Mouse (Mus musculus): ENCODE data around the gene Lsp1. TPM values are rescaled to one million over a fixed set of nuclear protein-coding genes. Genes with fewer than 3 reads are reported as not detected.

The Lsp1 gene
- 1,761 and 1,798 TPM in 2 replicates for total RNA-seq (2017)

DNA sequence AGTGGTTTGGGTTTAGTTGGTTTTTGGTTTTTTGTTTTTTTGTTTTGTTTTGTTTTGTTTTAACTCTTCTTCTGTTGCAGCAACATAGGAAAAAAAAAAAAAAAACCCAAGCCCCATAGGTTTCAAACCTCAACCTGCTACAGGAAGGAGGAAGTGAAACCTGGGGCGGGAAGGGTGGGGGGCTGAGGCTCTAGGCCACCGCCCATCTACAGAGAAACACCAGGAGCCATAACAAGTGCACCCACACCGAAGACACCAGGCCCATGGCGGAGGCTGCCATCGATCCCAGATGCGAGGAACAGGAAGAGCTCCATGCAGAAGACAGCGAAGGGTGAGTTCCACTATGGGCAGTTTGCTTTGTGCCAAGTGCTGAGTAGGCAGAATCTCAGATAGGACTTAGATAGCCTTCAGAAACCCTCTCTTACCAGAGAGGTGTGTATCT lies at the start of gene Lsp1:
Gene Lsp1 (plus strand): TSS at position 174 of the 442 bp plus-strand sequence.
- ATAC-seq (ENCODE audit: extremely low read depth, insufficient number of reproducible peaks, low FRiP score, poor library complexity, severe bottlenecking) = peak; percentile 59

DNA sequence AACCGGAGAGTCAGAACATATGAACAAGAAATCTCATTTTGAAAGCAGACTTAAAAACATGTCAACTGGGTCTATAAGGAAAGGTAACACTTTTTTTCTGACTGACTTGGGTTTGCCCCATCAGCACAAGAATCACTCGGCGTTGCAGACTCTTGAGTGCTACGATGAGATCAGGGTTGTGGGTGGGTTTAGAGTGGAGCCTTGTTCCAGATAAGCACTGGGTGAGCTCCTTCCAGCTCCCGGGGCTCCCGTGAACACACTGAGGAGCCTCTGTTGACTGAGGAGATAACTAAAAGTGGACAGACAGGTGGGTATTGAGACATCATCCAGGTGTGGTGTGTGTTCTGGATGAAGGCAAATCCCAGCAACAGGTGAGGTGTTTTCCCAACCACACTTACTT lies 47.3 kb upstream of the Lsp1 start:
- no peak for ATAC-seq (ENCODE audit: extremely low read depth, insufficient number of reproducible peaks, low FRiP score, poor library complexity, severe bottlenecking)

DNA sequence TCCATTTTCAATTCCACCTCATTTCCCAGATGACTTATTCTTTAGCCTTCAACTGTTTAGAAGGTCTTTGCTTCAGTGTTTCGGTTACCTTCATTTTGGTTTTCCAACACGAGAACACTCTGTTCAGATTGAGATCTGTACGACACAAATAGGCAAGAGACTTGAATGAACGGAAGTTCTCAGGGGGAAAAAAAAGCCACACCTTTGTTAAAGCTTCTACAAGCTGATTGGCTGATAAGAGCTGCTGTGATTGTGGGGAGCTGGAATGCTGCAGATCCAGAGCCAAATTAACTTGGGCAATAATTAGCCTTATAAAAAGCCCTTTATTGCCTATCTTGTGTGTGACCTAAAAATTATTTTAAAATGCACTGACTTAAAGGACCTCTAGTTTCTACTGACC lies 45.3 kb upstream of the Lsp1 start:
- ATAC-seq (ENCODE audit: extremely low read depth, insufficient number of reproducible peaks, low FRiP score, poor library complexity, severe bottlenecking) = no peak

DNA sequence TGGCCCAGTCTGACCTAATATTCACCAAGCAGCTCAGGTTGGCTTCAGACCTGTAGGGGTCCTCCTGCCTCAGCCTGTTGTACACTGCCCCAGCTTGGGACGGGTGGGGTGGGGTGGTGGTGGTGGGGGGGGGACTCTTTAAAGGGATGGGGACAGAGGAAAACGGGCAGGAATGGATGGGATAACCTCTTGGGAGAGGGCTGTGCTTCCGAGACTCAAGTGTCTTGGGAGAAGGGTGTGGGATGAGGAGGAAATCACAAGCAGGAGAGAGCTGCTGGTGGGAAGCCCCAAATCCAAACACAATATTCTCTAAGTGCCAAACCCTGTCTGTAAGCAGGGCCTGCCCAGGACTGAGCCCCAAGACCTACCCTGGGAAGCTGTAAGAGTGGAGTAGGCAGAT lies 44.4 kb upstream of the Lsp1 start:
- ATAC-seq (ENCODE audit: extremely low read depth, insufficient number of reproducible peaks, low FRiP score, poor library complexity, severe bottlenecking) = no peak

DNA sequence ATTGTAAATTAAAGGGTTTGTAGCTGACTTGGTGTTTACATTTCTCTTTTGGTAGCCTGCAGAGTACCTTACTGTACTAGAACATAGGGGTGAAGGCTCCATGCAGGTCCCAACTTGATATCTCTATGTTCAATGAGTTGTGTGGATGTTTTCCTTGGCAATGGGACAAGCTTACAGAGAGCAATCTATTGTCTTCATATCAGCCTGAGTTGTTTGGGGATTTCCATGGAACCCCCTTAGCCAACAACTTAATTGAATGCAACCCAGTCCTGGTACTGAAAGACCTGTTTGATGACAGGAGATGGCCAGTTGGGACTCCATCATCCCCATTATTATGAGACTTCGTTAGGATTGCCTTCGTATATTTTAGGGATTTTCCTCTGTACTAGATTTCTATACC lies 42.6 kb upstream of the Lsp1 start:
- ATAC-seq (ENCODE audit: extremely low read depth, insufficient number of reproducible peaks, low FRiP score, poor library complexity, severe bottlenecking) = no peak

DNA sequence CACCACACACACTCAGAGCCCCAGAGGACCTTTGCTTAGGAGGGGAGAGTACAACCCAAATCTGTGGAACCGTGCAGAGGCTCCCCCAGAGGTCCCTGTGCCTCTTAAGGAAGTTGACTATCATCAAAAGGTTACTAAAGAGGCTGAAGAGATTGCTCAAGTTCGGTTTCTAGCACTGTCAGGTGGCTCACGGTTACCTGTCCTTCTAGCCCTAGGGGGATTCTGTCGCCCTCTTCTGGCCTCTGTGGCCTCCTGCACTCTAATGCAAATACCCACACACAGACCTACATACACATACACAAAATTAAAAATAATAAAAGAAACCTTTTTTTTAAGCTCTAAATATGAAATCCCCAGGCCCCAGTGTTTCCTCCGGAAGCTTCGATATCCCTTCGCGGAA lies 41.9 kb upstream of the Lsp1 start:
- peak; percentile 53 for ATAC-seq (ENCODE audit: extremely low read depth, insufficient number of reproducible peaks, low FRiP score, poor library complexity, severe bottlenecking)

DNA sequence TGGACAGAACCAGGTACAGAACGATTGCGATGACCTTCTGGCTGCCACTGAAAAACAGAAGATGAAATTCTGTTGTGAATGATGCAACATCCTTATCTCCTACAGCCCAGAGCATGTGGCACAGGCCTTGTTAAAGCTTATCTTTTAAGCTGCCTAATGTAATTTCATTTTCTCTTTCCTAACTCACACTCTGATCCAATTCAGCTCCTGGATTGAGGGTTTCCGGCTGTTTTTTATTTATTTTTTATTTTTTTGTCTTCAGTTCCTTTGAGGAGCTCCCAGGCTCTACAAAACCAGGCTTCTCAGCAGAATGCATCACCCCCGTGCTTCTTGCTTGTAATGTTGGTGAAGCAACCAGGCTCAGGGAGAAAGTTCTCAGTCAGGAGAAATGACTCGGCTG lies 40.7 kb upstream of the Lsp1 start:
- no peak for ATAC-seq (ENCODE audit: extremely low read depth, insufficient number of reproducible peaks, low FRiP score, poor library complexity, severe bottlenecking)

DNA sequence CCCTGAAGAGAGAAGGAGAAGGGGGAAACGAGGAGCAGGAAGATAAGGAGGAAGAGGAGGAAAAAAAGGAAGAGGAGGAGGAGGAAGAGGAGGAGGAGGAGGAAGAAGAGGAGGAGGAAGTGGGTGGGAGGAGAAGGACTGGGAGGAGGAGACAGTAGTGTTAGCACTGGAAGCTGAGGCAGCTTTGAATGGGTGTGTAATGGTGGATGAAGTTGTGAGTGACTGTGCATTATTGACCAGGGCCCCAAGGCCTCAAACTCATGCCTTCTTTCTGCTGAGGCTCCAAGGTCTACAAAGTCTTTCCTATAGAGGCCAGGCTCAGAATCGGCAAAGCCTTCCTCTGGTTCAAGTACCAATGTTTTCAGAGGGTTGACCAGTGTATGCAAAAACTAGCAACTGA lies 38.8 kb upstream of the Lsp1 start:
- ATAC-seq (ENCODE audit: extremely low read depth, insufficient number of reproducible peaks, low FRiP score, poor library complexity, severe bottlenecking) = no peak

DNA sequence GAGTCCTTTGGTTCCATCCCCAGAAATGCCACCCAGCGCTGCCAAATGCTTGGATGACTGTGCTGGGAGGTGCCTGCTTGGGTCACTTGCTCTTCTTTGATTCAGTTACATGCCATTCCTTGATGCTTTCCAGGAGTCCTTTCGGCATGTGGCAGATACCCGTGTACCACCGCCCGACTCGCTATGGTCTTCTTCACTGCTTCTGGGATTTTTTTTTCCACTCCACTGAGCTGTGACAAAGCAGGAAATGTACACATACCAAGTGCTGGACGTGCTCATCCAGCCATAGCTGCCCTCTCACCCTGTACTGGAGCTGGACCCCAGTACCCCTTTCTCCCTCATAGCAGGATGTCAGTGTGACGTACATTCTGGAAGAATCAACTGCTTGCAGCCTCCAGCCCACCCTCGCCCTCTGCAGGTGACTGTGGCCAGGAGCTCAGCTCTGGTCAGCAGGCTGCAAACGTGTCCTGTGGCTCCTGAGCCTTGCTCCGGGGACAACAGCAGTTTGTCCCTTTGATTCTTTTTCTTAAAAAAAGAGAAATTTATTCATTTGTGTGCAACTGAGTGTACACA lies 34.9 kb upstream of the Lsp1 start:
- no peak for ATAC-seq (ENCODE audit: extremely low read depth, insufficient number of reproducible peaks, low FRiP score, poor library complexity, severe bottlenecking)

DNA sequence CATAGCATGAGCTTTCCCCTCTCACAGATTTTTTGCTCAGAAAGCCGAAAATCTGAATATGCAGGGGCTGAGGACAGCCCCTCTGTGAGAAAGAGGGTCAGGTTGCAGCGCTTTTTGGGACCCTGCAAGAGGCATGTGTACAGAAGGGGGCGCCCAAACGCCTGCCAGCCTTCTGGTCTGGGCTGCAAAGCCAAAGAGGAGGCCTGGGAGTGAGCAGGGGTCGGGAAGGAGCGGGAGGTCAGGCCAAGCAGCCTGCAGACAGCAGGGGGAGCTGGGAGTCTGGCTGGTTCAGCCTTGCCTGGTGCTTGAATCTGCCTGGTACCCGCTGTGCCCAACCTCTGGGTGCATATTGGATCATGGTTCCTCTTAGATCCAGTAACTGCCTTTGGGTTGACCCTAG lies 32.4 kb upstream of the Lsp1 start:
- ATAC-seq (ENCODE audit: extremely low read depth, insufficient number of reproducible peaks, low FRiP score, poor library complexity, severe bottlenecking) = no peak

DNA sequence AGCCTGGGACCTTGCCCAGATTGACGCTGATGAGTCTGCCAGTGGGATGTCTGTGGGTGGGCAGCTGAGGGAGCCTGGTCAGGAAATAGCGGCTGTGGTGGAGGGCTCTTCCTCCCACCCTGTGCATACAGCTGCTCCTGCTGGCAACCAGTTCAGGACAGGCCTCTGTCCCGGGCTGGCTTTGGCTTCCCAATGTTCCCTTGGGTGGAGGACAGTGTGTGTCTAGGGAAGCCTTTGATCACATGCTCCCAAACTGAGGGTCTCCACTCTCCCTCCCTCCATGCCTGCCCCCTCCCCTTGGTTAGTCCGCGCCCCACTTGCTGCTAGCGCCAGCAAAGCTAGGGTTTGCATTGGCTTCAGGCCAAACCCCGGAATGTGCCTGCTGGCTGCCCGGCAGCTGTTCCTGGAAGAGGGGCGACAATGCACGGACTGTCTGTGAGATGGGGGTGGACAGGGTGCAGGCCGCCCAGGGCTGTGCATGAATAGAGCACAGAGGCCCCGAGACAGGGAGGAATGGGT lies 30.4 kb upstream of the Lsp1 start:
- ATAC-seq (ENCODE audit: extremely low read depth, insufficient number of reproducible peaks, low FRiP score, poor library complexity, severe bottlenecking) = no peak

DNA sequence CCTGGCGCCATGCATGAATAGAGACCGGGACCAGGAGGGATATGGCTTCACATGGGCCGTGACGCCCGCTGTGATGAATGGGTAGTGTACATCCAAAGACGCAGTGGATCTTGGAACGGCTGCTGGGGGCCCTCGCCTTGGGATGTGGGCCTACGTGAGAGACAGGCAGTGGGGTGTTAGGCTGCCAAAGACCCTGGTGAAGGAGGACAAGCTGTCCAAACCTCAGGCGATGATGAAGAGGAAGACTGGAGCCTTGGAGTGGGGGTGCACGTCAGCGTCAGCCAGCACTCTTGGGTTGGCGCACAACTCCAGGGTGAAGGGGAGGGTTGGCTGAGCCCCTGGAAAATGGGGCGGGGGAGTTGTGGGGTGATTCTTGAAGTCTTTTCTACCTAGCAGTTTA lies 29.5 kb upstream of the Lsp1 start:
- ATAC-seq (ENCODE audit: extremely low read depth, insufficient number of reproducible peaks, low FRiP score, poor library complexity, severe bottlenecking) = no peak

DNA sequence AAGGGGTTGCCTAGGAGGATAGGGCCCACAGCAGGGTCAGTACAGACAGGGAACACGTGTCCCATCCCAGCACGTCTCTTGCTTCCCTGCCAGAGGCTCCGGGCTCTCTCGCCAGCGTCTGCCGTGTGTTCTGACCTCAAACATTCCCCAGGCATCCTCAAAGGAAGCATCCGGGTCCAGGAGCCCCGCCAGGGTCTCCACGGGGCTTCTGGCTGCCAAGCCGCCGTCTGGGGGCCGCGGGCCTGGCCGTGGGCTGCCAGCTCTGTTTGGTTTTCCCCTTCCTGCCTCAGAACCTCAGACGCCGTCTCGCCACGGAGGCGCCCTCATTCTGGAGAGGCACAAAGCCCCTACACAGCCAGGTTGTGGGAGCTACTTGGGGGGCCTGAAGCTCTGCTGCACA lies 27.0 kb upstream of the Lsp1 start:
- no peak for ATAC-seq (ENCODE audit: extremely low read depth, insufficient number of reproducible peaks, low FRiP score, poor library complexity, severe bottlenecking)

DNA sequence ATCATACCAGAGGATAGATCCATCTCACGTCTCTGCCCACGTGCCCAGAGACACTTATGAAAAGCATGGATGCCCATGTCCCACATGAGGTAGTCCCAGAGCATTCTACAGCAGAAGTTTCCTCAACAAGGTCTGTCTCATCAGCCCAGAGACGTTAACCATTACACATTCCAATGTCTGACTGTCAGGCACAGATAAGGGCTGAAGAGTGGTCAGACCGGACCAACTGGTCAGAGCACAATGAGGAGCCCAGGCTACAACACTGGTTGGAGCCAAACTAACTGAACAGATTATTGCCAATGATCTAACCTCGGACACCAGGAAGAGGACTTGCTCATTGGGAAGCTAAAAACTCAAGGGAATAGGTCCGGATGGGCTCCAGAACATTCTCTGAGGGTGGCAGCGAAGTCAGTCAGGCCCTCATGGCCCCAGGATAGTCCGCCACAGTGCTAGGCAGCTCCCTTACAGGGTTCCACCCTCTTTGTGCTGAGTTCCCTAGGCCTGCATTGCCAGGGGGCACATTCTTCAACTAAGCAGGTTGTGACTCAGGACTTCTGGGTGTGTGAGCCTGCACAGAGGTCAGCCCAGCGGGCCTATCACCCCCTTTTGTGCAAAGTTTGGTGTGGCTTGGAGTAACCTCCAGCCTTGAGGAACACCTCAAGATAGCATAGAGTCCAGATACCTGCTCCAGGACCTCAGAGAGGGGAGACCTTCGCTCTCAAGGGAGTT lies 26.3 kb upstream of the Lsp1 start, which contains the start of gene Syt8:
Gene Syt8 (plus strand): TSS at position 714 of the 729 bp plus-strand sequence.
- ATAC-seq (ENCODE audit: extremely low read depth, insufficient number of reproducible peaks, low FRiP score, poor library complexity, severe bottlenecking) = no peak

DNA sequence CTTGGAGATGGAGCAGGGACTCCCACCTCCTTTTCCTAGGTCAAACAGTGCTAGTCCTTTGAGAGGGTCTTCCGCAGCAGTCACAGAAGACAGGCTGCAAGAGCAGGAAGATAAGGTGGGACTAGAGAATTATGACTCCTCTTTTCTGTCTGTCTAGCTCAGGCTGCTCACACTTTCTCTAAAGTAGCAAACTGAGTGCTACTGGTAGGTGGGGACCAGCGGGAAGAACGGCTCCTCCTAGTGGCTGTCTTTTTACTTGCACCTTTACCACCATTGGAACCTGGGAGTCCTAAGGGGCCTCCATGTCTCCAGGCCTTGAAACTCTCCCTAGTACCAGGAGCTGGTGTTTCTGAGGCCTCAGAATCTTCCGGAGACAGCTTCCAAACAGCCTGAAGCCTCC lies 25.1 kb upstream of the Lsp1 start:
- ATAC-seq (ENCODE audit: extremely low read depth, insufficient number of reproducible peaks, low FRiP score, poor library complexity, severe bottlenecking) = peak; percentile 63

DNA sequence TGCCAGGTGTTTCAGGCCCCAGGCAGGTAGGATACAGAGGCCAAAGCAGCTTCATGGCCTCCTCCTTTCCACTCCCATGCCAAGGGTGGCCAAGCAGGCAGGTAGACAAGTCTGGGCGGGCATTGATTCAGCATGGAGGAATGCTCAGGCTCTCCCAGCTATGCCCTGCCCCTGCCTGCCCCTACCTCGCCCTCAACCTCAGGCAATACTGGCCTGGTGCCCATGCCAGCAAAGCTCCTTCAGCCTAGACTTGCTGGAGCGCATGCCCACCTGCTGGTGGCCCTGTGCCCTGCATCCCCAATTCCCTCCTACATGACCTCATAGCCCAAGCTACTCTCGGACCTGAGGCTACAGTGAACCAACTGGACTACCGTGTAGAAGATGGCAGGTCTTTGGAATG lies 23.3 kb upstream of the Lsp1 start:
- no peak for ATAC-seq (ENCODE audit: extremely low read depth, insufficient number of reproducible peaks, low FRiP score, poor library complexity, severe bottlenecking)

DNA sequence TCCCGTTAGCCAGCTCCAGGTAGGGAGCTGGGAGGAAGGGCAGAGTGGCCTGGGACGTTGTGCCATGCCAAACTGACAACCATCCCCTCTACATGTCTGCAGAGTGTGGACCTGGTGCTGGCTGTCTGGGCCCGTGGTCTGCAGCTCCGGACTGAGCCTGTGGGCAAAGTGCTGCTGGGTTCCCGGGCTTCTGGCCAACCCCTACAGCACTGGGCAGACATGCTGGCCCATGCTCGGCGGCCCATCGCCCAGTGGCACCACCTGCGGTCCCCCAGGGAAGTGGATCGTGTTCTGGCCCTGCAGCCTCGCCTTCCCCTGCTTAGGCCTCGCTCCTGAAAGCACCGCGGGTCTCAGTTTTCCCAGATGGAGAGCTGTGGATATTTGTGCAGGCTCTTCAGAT lies 20.6 kb upstream of the Lsp1 start:
- ATAC-seq (ENCODE audit: extremely low read depth, insufficient number of reproducible peaks, low FRiP score, poor library complexity, severe bottlenecking) = no peak

DNA sequence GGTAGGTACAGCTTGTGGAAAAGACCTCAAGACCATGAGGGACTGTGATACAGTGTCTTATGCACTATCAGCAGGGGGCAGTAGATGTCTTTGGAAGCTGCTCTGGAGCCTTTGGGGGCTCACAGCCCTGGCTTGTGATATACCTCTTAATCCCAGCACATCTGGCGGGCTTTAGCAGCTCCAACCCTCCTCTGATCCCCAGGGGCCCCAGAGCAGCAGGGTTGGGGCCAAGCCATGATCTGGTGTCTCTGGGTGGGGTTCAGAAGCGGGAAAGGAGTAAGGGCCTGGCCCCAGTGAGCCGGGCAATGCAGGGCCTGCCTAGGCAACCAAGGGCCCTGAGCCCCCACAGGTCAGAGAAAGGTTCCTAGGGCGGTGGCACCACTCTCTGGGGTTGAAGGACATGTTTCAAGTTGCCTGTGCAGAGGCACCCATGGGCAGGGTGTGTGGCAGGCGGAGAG lies 19.9 kb upstream of the Lsp1 start:
- peak; percentile 49; the same call in 1 of the 2 replicates for ATAC-seq (ENCODE audit: extremely low read depth, insufficient number of reproducible peaks, low FRiP score, poor library complexity, severe bottlenecking)

DNA sequence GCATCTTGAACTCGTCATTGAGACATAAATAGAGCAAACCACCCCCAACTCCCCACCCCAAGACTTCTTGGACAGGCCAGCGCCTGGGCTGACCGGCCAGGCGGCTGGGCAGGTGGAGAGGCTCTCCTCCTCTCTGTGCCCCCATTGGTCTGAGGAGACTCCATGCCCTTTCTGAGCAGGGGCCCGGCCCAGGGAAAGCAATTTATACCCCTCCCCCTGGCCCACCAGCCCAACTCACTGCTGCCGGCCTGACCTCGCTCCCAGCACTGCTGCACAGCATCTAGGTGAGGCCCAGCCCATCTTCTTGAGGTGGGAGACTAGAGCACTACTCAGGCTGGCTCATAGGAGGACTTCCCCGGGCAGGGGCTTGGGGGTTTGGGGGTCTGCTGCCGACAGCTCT lies 19.0 kb upstream of the Lsp1 start, which contains the start of gene Tnni2:
Gene Tnni2 (plus strand): TSS at position 224 of the 400 bp plus-strand sequence.
- ATAC-seq (ENCODE audit: extremely low read depth, insufficient number of reproducible peaks, low FRiP score, poor library complexity, severe bottlenecking) = no peak

Data from neutrophil, adult 5-6 weeks (primary cell).